Mouse (Mus musculus): Measurements from ENCODE around the gene Tmem30c. TPM values are rescaled to one million over a fixed set of nuclear protein-coding genes. Genes with fewer than 3 reads are reported as not detected.

Tmem30c gene
- polyA plus RNA-seq (2015; fragmentation: Nextera tagmentation; extraction: Ambion mirVana): not detected in 2 replicates

DNA sequence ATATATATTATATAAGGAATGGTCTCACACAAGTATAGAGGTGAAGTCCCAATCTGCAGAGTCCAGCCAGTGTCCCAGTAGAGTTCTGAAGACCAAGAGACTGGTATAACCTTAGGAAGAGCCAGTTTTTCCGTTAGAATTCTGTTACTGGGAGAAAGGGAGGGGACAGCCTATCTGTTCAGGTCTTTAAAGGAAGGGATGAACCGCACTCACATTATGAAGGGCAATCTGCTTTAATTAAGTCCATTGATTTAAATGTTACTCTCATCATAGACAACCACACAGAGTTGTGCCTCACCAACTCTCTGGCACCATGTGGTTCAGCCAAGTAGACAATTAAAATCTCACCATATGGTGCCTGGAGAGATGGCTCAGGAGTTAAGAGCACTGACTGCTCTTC lies at the start of gene Tmem30c:
Gene Tmem30c (minus strand): TSS at position 101 of the 400 bp plus-strand sequence.

DNA sequence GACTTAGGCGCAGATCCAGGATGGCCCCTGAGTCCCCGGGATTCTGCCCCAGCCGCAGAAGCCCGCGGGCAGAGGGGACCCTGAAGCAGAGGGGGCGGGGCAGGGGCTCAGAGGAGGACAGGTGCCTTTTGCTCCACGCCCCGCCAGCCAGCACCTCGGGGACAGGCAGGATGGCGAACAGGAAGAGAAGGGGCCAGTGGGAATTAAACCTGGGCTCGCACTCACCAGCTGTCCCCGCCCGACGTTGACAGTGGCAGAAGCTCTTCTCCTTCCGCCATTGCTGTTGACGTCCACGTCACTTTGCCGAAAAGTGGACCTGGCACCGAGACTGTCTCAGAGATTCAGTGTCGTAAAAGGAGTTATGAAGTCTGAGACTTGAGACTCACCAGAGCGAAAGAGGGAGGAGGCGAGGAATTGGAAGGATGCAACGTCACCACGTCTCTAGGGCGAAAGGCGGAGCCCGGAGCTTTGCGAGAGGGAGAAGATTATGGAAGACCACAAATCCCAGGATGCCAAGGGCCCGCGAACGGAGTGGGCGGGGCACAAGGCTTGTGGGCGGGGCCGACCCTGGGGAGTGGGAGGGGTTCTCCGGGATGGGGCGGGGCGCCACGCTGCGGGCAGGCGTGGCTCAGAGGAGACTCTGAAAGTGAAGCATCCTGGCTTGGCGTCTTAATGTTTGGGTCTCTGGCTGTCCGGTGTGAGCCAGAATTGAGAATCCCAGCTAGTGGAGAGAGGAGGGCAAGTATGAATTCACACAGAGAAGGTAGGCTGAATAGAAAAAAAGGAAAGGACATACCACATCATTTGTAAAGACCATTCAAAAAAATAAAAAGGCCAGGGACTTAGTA lies 61.4 kb downstream of the Tmem30c start, which contains the start of gene Tbc1d23:
Gene Tbc1d23 (minus strand): TSS at position 416 of the 848 bp plus-strand sequence.

Other genes with a start within 250 kb of the Tmem30c start
- gene Tmem45a2, start 221.5 kb downstream of the Tmem30c start, polyA plus RNA-seq (2015; fragmentation: Nextera tagmentation; extraction: Ambion mirVana): 0.22 and 0.38 TPM in 2 replicates
- gene Tomm70a, start 171.2 kb downstream of the Tmem30c start, polyA plus RNA-seq (2015; fragmentation: Nextera tagmentation; extraction: Ambion mirVana): 29.6 and 31.4 TPM in 2 replicates
- gene Nit2, start 125.5 kb downstream of the Tmem30c start, polyA plus RNA-seq (2015; fragmentation: Nextera tagmentation; extraction: Ambion mirVana): 61.3 and 64.4 TPM in 2 replicates
- 17.2 and 17.5 TPM in 2 replicates for gene Tbc1d23, start 61.4 kb downstream of the Tmem30c start, polyA plus RNA-seq (2015; fragmentation: Nextera tagmentation; extraction: Ambion mirVana)
- gene Filip1l, start 60.2 kb upstream of the Tmem30c start, polyA plus RNA-seq (2015; fragmentation: Nextera tagmentation; extraction: Ambion mirVana): 23.0 and 24.6 TPM in 2 replicates

Measured in skeletal muscle tissue, postnatal 0 days (tissue).